Mouse (Mus musculus): ENCODE measurements around the gene A830031A19Rik.

Gene A830031A19Rik

DNA sequence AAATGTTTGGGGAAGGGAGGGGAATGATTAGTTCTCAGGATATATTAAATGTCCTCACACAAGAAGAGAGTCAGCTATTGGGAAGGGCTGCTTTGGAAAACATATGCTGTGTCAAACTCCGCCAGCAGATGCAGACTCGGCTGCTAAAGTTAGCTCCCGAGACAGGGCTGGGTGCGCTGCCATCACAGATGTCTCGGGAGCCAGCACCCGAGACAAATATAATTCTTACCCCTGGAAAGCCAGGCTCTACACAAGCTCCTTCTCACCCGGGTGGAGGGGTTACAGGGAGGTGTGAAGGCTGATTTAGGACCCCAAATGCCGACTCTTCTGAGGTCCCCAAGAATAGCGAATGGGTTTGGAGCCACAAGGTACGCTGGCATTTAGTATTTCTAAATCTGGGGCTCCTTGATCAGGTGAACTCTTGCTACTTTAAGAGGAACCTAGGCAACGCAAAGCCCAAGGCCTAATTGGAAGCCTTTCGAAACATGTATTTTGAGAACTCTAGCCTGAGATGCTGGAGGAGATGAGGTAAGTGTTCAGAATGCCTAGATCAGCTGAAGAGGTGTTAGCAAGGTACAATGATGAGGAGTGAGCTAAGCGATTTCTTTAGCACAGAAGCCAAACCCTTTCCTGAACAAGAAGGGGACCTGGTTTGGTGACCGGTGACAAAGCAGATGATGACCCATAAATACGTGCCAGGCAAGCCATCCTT, 69.3 kb downstream of the A830031A19Rik start:
- DNase-seq, result no peak

DNA sequence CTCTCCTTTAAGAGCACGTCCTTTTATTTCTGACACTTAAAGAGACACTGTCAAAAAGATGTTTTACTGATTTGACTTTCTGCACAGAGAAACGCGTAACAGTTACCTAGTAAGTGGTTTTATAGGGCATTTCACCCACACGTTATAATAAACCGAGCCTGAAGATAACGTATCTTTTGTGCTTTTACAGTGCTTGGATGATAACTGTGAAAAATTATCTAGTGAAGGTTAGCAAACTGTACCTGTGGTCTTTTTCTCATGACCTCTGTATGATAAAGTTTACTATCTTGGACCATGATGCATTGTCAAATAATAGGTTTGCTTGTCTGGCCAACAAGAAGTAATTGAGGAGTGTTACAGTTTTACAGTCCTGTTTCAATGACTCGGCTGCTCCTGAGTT, 74.2 kb downstream of the A830031A19Rik start:
- no peak for DNase-seq
